Mouse (Mus musculus) thymus, adult 2 months (tissue): ENCODE results near the gene Ly6g5b.

ENCODE experiments used
- CTCF ChIP-seq: fragments of 200-500 bp; IDR thresholded peaks from 2 replicates; pipeline ENCODE4 v1.5.1; 2012; ENCODE audit warnings: mild to moderate bottlenecking, control low read depth, low read length, moderate library complexity, borderline replicate concordance; ENCODE audit not compliant: control insufficient read depth, poor library complexity, insufficient read depth; ENCODE audit errors: extremely low read depth
- POLR2A ChIP-seq: fragments of 200-500 bp; IDR thresholded peaks from 2 replicates; pipeline ENCODE4 v1.6.1; 2012; ENCODE audit warnings: mild to moderate bottlenecking, low read length, control low read depth, moderate library complexity; ENCODE audit not compliant: control insufficient read depth, poor library complexity, insufficient read depth; ENCODE audit errors: extremely low read depth

DNA sequence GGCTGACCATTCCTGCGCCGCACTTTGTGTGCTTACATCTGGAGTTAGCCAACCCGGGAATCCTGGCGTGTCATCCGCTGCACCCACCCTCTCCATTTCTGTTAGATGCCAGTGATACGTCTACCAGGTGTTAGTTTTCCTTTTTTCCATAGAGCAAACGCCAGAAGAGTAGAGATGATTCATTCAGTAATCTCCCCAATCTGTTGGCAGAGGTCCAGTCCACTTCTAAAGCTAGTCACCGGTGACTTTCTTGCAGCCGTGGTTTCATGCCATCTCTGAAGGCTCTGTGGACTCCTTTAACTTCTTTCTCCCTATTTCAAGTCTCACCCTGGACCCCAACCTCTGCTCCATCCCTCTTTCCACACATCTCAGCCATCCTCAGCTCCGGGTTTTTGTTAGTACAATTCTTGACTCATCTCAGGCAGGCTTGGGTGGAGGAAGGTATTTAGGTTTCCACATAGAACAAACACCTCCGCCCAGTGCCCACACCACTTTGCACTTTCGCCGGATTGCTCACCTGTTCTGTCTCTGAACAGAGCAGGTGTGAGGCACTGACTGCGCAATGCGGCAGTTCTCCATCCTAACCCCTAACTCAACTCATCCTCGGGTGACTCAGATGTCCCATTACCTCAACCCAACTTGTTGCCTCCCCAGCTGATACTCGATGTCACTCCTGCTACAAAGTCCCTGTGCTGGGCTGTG is 46.9 kb downstream of the Ly6g5b start:
- TF ChIP-seq POLR2A (no peak), CTCF (no peak)
